Mouse (Mus musculus) neutrophil, adult 83 days (primary cell): ENCODE data around the gene Vps50. TPM values are rescaled to one million over a fixed set of nuclear protein-coding genes. Genes with fewer than 3 reads are reported as not detected.

Experiments used
- total RNA-seq, 2 experiments: library from RNA; stranded (reverse); gene quantifications; one replicate each; pipeline ENCODE4 v1.2.4; 2023

Gene Vps50
- total RNA-seq: 10 to 100 TPM; 13.5 to 14.6 TPM

GRCm38 (mm10) chr6:3498162-3498848 is at the start of gene Vps50, which contains the start of gene Hepacam2:
TSS of gene Vps50 (plus strand) at chr6:3498382.
TSS of gene Hepacam2 (minus strand) at chr6:3498298.

Other genes with a start within 250 kb of the Vps50 start
- gene Samd9l, start 98.8 kb upstream of the Vps50 start, total RNA-seq: 100 to 1,000 TPM in 1 of 2 experiments, 10 to 100 TPM in 1; 85.7 to 101 TPM
- gene Hepacam2, start 84 bp upstream of the Vps50 start, total RNA-seq: under 1 TPM in 1 of 2 experiments, not detected in 1; 0.22 TPM